Mouse (Mus musculus) spleen, embryonic (tissue): Measurements from ENCODE around the gene Slc25a18.
"Not testable (repeated sequence)": the region's sequence is repeated elsewhere in the genome, so short reads cannot be mapped to it uniquely, and the experiment has no call there.

Experiments
- CTCF ChIA-PET: fragments of 350-600 bp; sonication (Branson Sonifier 250); formaldehyde crosslinking; loops from one replicate; lab custom pipeline; 2022; lab: Charles Lee

Gene Slc25a18

GRCm38 (mm10) chr6:120796111-120796510 is 22.7 kb downstream of the Slc25a18 start:
- CTCF ChIA-PET, result no interaction called here

- CTCF ChIA-PET, result no interaction called here
These were observed 24.6 kb downstream of the Slc25a18 start for GRCm38 (mm10) chr6:120798019-120798418.

- CTCF ChIA-PET, result no interaction called here
These were observed 25.5 kb downstream of the Slc25a18 start for GRCm38 (mm10) chr6:120798905-120799304.

GRCm38 (mm10) chr6:120799581-120800041 is 26.2 kb downstream of the Slc25a18 start:
- CTCF ChIA-PET, result no interaction called here

GRCm38 (mm10) chr6:120806999-120807737 is 33.8 kb downstream of the Slc25a18 start:
- CTCF ChIA-PET, result no interaction called here

GRCm38 (mm10) chr6:120807738-120808081 is 34.3 kb downstream of the Slc25a18 start:
- CTCF ChIA-PET, result no interaction called here

GRCm38 (mm10) chr6:120811999-120812398 is 38.6 kb downstream of the Slc25a18 start:
- CTCF ChIA-PET, result not testable (repeated sequence)

- CTCF ChIA-PET, result no interaction called here
These were observed 45.9 kb downstream of the Slc25a18 start for GRCm38 (mm10) chr6:120819294-120819693.

- CTCF ChIA-PET, result no interaction called here
These were observed 46.8 kb downstream of the Slc25a18 start for GRCm38 (mm10) chr6:120820144-120820543.

GRCm38 (mm10) chr6:120820941-120821340 is 47.6 kb downstream of the Slc25a18 start:
- CTCF ChIA-PET, result no interaction called here

- CTCF ChIA-PET, result no interaction called here
These were observed 48.3 kb downstream of the Slc25a18 start for GRCm38 (mm10) chr6:120821715-120822114.

- CTCF ChIA-PET, result interaction anchor here (1.6 kb wide), 1 partner anchor 13 kb away, joined by 7 read pairs; the partner anchor contains the start of gene Bcl2l13
These were observed 49.0 kb downstream of the Slc25a18 start, which contains the start of gene Atp6v1e1 for GRCm38 (mm10) chr6:120822307-120822928. Atp6v1e1 (minus strand) TSS chr6:120822793.

- CTCF ChIA-PET, result interaction anchor here (1.6 kb wide), 1 partner anchor 13 kb away, joined by 7 read pairs; the partner anchor contains the start of gene Bcl2l13
These were observed 49.7 kb downstream of the Slc25a18 start for GRCm38 (mm10) chr6:120822937-120823614.

- CTCF ChIA-PET, result no interaction called here
These were observed 56.7 kb downstream of the Slc25a18 start for GRCm38 (mm10) chr6:120830056-120830455.

GRCm38 (mm10) chr6:120830866-120831608 is 57.7 kb downstream of the Slc25a18 start:
- CTCF ChIA-PET, result no interaction called here

- CTCF ChIA-PET, result no interaction called here
These were observed 58.7 kb downstream of the Slc25a18 start for GRCm38 (mm10) chr6:120832097-120832496.

GRCm38 (mm10) chr6:120834766-120835321 is 61.5 kb downstream of the Slc25a18 start:
- CTCF ChIA-PET, result interaction anchor here (1.0 kb wide), 1 partner anchor 12 kb away, joined by 7 read pairs; the partner anchor contains the start of gene Atp6v1e1

- CTCF ChIA-PET, result interaction anchor here (1.0 kb wide), 2 partner anchors 13 to 344 kb away, joined by 4 to 7 read pairs; partner anchors contain the start of gene Atp6v1e1
These were observed 62.3 kb downstream of the Slc25a18 start, which contains the start of gene Bcl2l13 for GRCm38 (mm10) chr6:120835474-120836374. Bcl2l13 (plus strand) TSS chr6:120836212.

GRCm38 (mm10) chr6:120836389-120837151 is 63.2 kb downstream of the Slc25a18 start:
- CTCF ChIA-PET, result interaction anchor here (1.0 kb wide), 1 partner anchor 345 kb away, joined by 4 read pairs; no protein-coding TSS in a partner anchor
